ENCODE assay signal across 22 mouse cellular contexts in the genomic region with DNA sequence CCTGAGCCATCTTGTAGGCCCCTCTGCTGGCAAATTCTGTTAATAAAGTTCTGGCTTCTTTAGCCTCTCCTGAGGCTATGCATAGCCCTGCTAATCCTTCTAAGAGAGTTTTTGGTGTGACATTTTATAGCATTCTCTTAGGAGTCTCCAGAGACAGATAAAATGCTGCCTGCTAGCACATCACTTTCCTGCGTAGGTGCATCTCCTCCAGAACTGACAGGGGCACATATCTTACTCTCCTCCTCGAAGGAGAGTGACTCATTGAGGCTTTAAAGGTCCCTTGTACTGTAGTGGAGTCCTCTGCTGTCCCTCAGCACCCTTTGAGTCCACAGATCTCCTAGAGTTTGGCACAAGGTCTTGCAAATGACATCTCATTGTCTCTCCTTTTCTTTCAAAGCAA.
DNase-seq lines count a peak whose midpoint lies in the region; ATAC-seq and TF ChIP-seq lines count a peak whose summit lies in the region.
"Had no signal": no experiment of that assay in that cellular context is flagged by ENCODE, and none has a peak within 500 bp of the region (broad histone marks: within the 10 kb centered on the region; RNA-seq: fewer than 3 reads in every experiment).

No protein-coding gene starts in this region.

- ATAC-seq in midbrain, embryonic 13.5 days = no peak
- ATAC-seq in midbrain, postnatal 0 days (ENCODE audit: low FRiP score) = no peak
- no peak for ATAC-seq in midbrain, embryonic 16.5 days
- no peak for ATAC-seq in midbrain, embryonic 11.5 days (ENCODE audit: low FRiP score)
- ATAC-seq: forebrain, embryonic 13.5 days; forebrain, embryonic 15.5 days; forebrain, postnatal 0 days had no signal

- no peak for DNase-seq in midbrain, postnatal 0 days (ENCODE audit: low spot score)
- DNase-seq in midbrain, embryonic 11.5 days (ENCODE audit: low spot score, missing footprints) = no peak
- DNase-seq in brain, adult 2 months (ENCODE audit: low read depth, low spot score) = peak; percentile 68
- DNase-seq in lung, adult 2 months = no peak
- DNase-seq: adrenal gland, adult 2 months; adrenal gland, postnatal 10 days; adrenal gland, postnatal 25 days; cerebellum, adult 11-12 months; cerebellum, adult 2 months; cerebellum, adult 9-10 months; cerebellum, postnatal 10 days; cerebellum, postnatal 25 days; embryo, embryonic 11 days; forebrain, postnatal 0 days had no signal

- peaks cover 21% of the 10 kb centered on the region for H3K4me1 ChIP-seq in midbrain, embryonic 13.5 days (replicated peaks)
- no peaks in the 10 kb centered on the region for H3K4me1 ChIP-seq in midbrain, postnatal 0 days (ENCODE audit: insufficient read depth, low read length)
- peaks cover 22% of the 10 kb centered on the region for H3K4me1 ChIP-seq in midbrain, embryonic 16.5 days (ENCODE audit: control insufficient read depth, insufficient read depth, low read length)
- no peaks in the 10 kb centered on the region for H3K4me1 ChIP-seq in midbrain, embryonic 11.5 days (ENCODE audit: control insufficient read depth, insufficient read depth, low read length)
- peaks cover 9% of the 10 kb centered on the region; the same call in 1 of the 2 replicates for H3K4me1 ChIP-seq in cortical plate, adult 2 months (ENCODE audit: control insufficient read depth, insufficient read depth, low read length)
- no peaks in the 10 kb centered on the region for H3K4me1 ChIP-seq in lung, adult 2 months (ENCODE audit: control insufficient read depth, insufficient read depth, low read length)
- H3K4me1 ChIP-seq: embryonic facial prominence, embryonic 15.5 days; forebrain, embryonic 15.5 days had no signal

- no peak overlapping the region for H3K9ac ChIP-seq in midbrain, embryonic 13.5 days (replicated peaks)
- no peak overlapping the region for H3K9ac ChIP-seq in midbrain, postnatal 0 days (replicated peaks; ENCODE audit: low read length, poor library complexity, severe bottlenecking)
- H3K9ac ChIP-seq in midbrain, embryonic 16.5 days (ENCODE audit: low read depth, low read length) = no peak overlapping the region
- no peak overlapping the region for H3K9ac ChIP-seq in midbrain, embryonic 11.5 days (ENCODE audit: low read length)
- H3K9ac ChIP-seq: embryonic facial prominence, embryonic 13.5 days; embryonic facial prominence, embryonic 15.5 days; forebrain, embryonic 13.5 days; forebrain, embryonic 15.5 days; forebrain, postnatal 0 days had no signal

- no peak for TF ChIP-seq POLR2A in cortical plate, adult 2 months (IDR thresholded peaks at IDR 0.05; ENCODE audit: extremely low read depth, insufficient read depth, low read length)
- TF ChIP-seq POLR2A in lung, adult 2 months (IDR thresholded peaks at IDR 0.05; ENCODE audit: borderline replicate concordance, extremely low read depth, low read depth, low read length) = no peak

- H3K9me3 ChIP-seq in midbrain, embryonic 13.5 days = no peaks in the 10 kb centered on the region
- H3K9me3 ChIP-seq in midbrain, postnatal 0 days (ENCODE audit: low read length) = no peaks in the 10 kb centered on the region
- no peaks in the 10 kb centered on the region for H3K9me3 ChIP-seq in midbrain, embryonic 16.5 days (replicated peaks; ENCODE audit: control insufficient read depth, low read length, poor library complexity, severe bottlenecking)
- H3K9me3 ChIP-seq in midbrain, embryonic 11.5 days (ENCODE audit: control insufficient read depth, low read length) = no peaks in the 10 kb centered on the region
- H3K9me3 ChIP-seq: embryonic facial prominence, embryonic 15.5 days; forebrain, embryonic 13.5 days; forebrain, embryonic 15.5 days had no signal

- H3K36me3 ChIP-seq in midbrain, embryonic 13.5 days = no peaks in the 10 kb centered on the region
- H3K36me3 ChIP-seq in midbrain, postnatal 0 days (ENCODE audit: insufficient read depth, low read length) = no peaks in the 10 kb centered on the region
- no peaks in the 10 kb centered on the region for H3K36me3 ChIP-seq in midbrain, embryonic 16.5 days (ENCODE audit: control insufficient read depth, insufficient read depth, low read length)
- H3K36me3 ChIP-seq in midbrain, embryonic 11.5 days (ENCODE audit: control insufficient read depth, insufficient read depth, low read length) = no peaks in the 10 kb centered on the region
- H3K36me3 ChIP-seq: embryonic facial prominence, embryonic 13.5 days; embryonic facial prominence, embryonic 15.5 days; forebrain, embryonic 15.5 days had no signal

- peak overlapping the region; percentile 19; the same call in 1 of the 2 replicates for H3K27ac ChIP-seq in midbrain, embryonic 13.5 days
- no peak overlapping the region for H3K27ac ChIP-seq in midbrain, postnatal 0 days (ENCODE audit: low read depth, low read length)
- H3K27ac ChIP-seq in midbrain, embryonic 16.5 days (ENCODE audit: low read length) = peak overlapping the region; percentile 42
- H3K27ac ChIP-seq in midbrain, embryonic 11.5 days (ENCODE audit: low read depth, low read length) = no peak overlapping the region
- peak overlapping the region; percentile 77 for H3K27ac ChIP-seq in cortical plate, adult 2 months (ENCODE audit: insufficient read depth, low read length)
- H3K27ac ChIP-seq: embryonic facial prominence, embryonic 13.5 days; embryonic facial prominence, embryonic 15.5 days; forebrain, embryonic 13.5 days; forebrain, embryonic 15.5 days had no signal

- H3K4me3 ChIP-seq in midbrain, embryonic 13.5 days (replicated peaks) = no peak overlapping the region
- H3K4me3 ChIP-seq in midbrain, postnatal 0 days (ENCODE audit: low read depth, low read length) = no peak overlapping the region
- H3K4me3 ChIP-seq in midbrain, embryonic 16.5 days (ENCODE audit: low read depth, low read length) = no peak overlapping the region
- no peak overlapping the region for H3K4me3 ChIP-seq in midbrain, embryonic 11.5 days (ENCODE audit: low read depth, low read length)
- H3K4me3 ChIP-seq in cortical plate, adult 2 months (ENCODE audit: insufficient read depth, low read length) = no peak overlapping the region
- no peak overlapping the region for H3K4me3 ChIP-seq in lung, adult 2 months (replicated peaks; ENCODE audit: extremely low read depth, low read depth, low read length)
- H3K4me3 ChIP-seq: embryonic facial prominence, embryonic 13.5 days; embryonic facial prominence, embryonic 15.5 days; erythroblast, embryonic 14.5 days; forebrain, embryonic 13.5 days; forebrain, embryonic 15.5 days had no signal

- no peaks in the 10 kb centered on the region for H3K27me3 ChIP-seq in midbrain, embryonic 13.5 days
- H3K27me3 ChIP-seq in midbrain, postnatal 0 days (ENCODE audit: insufficient read depth, low read length) = no peaks in the 10 kb centered on the region
- H3K27me3 ChIP-seq in midbrain, embryonic 16.5 days (ENCODE audit: control insufficient read depth, insufficient read depth, low read depth, low read length) = no peaks in the 10 kb centered on the region
- H3K27me3 ChIP-seq in midbrain, embryonic 11.5 days (ENCODE audit: control insufficient read depth, insufficient read depth, low read length) = no peaks in the 10 kb centered on the region
- H3K27me3 ChIP-seq: embryonic facial prominence, embryonic 13.5 days; embryonic facial prominence, embryonic 15.5 days; forebrain, embryonic 13.5 days; forebrain, embryonic 15.5 days had no signal

- 56% methylated on average over 2 of the region's 2 CpGs for WGBS in midbrain, embryonic 13.5 days
- WGBS in midbrain, postnatal 0 days = 53% methylated on average over 2 of the region's 2 CpGs
- 52% methylated on average over 2 of the region's 2 CpGs for WGBS in midbrain, embryonic 16.5 days
- 80% methylated on average over 2 of the region's 2 CpGs for WGBS in midbrain, embryonic 11.5 days
- WGBS in lung, adult 2 months = 57% methylated on average over 2 of the region's 2 CpGs

- H3K4me2 ChIP-seq in midbrain, embryonic 13.5 days (replicated peaks) = no peak overlapping the region
- no peak overlapping the region for H3K4me2 ChIP-seq in midbrain, postnatal 0 days (ENCODE audit: low read depth, low read length, poor library complexity, severe bottlenecking)
- no peak overlapping the region for H3K4me2 ChIP-seq in midbrain, embryonic 16.5 days (ENCODE audit: low read length)
- H3K4me2 ChIP-seq in midbrain, embryonic 11.5 days = no peak overlapping the region
- H3K4me2 ChIP-seq: embryonic facial prominence, embryonic 13.5 days; embryonic facial prominence, embryonic 15.5 days; forebrain, embryonic 13.5 days; forebrain, embryonic 15.5 days had no signal

- TF ChIP-seq CTCF in midbrain, postnatal 0 days (IDR thresholded peaks at IDR 0.05) = no peak
- TF ChIP-seq CTCF in cortical plate, adult 2 months (IDR thresholded peaks at IDR 0.05; ENCODE audit: extremely low read depth, insufficient read depth, low read length) = no peak
- TF ChIP-seq CTCF in lung, adult 2 months (IDR thresholded peaks at IDR 0.05; ENCODE audit: insufficient read depth, low read length) = no peak

Comparison
In these comparisons a context has a peak if more than half of its experiments do, and no peak if none do; other contexts are left out.
1. H3K27ac ChIP-seq: peak in midbrain, embryonic 13.5 days (single experiment), midbrain, embryonic 16.5 days (single experiment) and cortical plate, adult 2 months (single experiment); none in midbrain, postnatal 0 days (single experiment) and midbrain, embryonic 11.5 days (single experiment).